Mouse (Mus musculus) mesoderm, embryonic 11.5 days (tissue): ENCODE results near the gene Serpina6.
"Not testable (repeated sequence)": the region's sequence is repeated elsewhere in the genome, so short reads cannot be mapped to it uniquely, and the experiment has no call there.

Source experiments
- DNase-seq: peaks from one replicate; pipeline ENCODE4 v3.0.0-alpha.2; 2012; ENCODE audit warnings: low read depth, low spot score

Serpina6 gene

GRCm38 (mm10) chr12:103656848-103657626 is at the start of gene Serpina6:
Serpina6 (minus strand) TSS chr12:103657212.
- no peak for DNase-seq

GRCm38 (mm10) chr12:103706113-103706512 is 49.1 kb upstream of the Serpina6 start:
- DNase-seq = no peak

- no peak for DNase-seq
Measured at GRCm38 (mm10) chr12:103705547-103705946, 48.5 kb upstream of the Serpina6 start.

- no peak for DNase-seq
Measured at GRCm38 (mm10) chr12:103700144-103700750, 43.2 kb upstream of the Serpina6 start.

- DNase-seq = no peak
Measured at GRCm38 (mm10) chr12:103695429-103695828, 38.4 kb upstream of the Serpina6 start, which contains the start of gene Serpina1f. Serpina1f (minus strand) TSS chr12:103695529.

GRCm38 (mm10) chr12:103688221-103688814 is 31.3 kb upstream of the Serpina6 start:
- DNase-seq = peak; percentile 24

GRCm38 (mm10) chr12:103687021-103687420 is 30.0 kb upstream of the Serpina6 start:
- DNase-seq = peak; percentile 44

GRCm38 (mm10) chr12:103686050-103686449 is 29.0 kb upstream of the Serpina6 start:
- no peak for DNase-seq

GRCm38 (mm10) chr12:103685386-103685785 is 28.4 kb upstream of the Serpina6 start:
- no peak for DNase-seq

- no peak for DNase-seq
Measured at GRCm38 (mm10) chr12:103683775-103684174, 26.8 kb upstream of the Serpina6 start.

GRCm38 (mm10) chr12:103681739-103682138 is 24.7 kb upstream of the Serpina6 start:
- no peak for DNase-seq

- no peak for DNase-seq
Measured at GRCm38 (mm10) chr12:103681169-103681568, 24.2 kb upstream of the Serpina6 start.

- DNase-seq = not testable (repeated sequence)
Measured at GRCm38 (mm10) chr12:103679853-103680252, 22.8 kb upstream of the Serpina6 start.

- no peak for DNase-seq
Measured at GRCm38 (mm10) chr12:103676039-103676438, 19.0 kb upstream of the Serpina6 start, which contains the start of gene Serpina16. Serpina16 (minus strand) TSS chr12:103676139.

GRCm38 (mm10) chr12:103673179-103673578 is 16.2 kb upstream of the Serpina6 start:
- no peak for DNase-seq

GRCm38 (mm10) chr12:103671483-103671882 is 14.5 kb upstream of the Serpina6 start:
- no peak for DNase-seq

GRCm38 (mm10) chr12:103670964-103671363 is 14.0 kb upstream of the Serpina6 start:
- DNase-seq = no peak

- DNase-seq = no peak
Measured at GRCm38 (mm10) chr12:103670344-103670743, 13.3 kb upstream of the Serpina6 start.

- DNase-seq = no peak
Measured at GRCm38 (mm10) chr12:103665286-103665685, 8.3 kb upstream of the Serpina6 start.

GRCm38 (mm10) chr12:103662053-103662452 is 5.0 kb upstream of the Serpina6 start:
- DNase-seq = not testable (repeated sequence)

GRCm38 (mm10) chr12:103660076-103660475 is 3.1 kb upstream of the Serpina6 start:
- DNase-seq = no peak

GRCm38 (mm10) chr12:103659171-103659570 is 2.2 kb upstream of the Serpina6 start:
- DNase-seq = no peak
